Mouse (Mus musculus): Measurements from ENCODE around the gene Rnf135. TPM values are rescaled to one million over a fixed set of nuclear protein-coding genes. Genes with fewer than 3 reads are reported as not detected.
"Not testable (repeated sequence)": the region's sequence is repeated elsewhere in the genome, so short reads cannot be mapped to it uniquely, and the experiment has no call there.

Rnf135 gene
- polyA plus RNA-seq, 1 experiment from 2014 or later: 10.1 TPM

DNA sequence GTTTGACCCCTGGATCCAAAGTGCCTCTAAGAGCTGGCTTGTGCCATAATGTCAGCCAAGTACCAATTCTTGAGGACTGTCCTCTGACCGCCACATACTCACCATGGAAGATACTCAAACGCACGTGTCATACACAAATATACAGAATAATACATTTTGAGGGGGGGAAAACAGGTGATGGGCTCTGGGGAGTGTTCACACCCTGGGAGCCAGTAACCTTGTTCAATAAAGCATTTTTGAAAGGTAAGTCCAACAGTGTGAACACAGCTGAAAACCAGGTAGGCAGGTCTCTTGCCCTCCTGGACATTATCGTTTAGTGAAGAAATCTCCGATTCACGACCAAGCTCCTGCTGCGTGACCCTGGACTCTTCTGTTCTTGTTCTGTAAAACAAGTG lies 24.8 kb downstream of the Rnf135 start:
- Histone ChIP-seq H3K27me3 (ENCODE audit: control insufficient read depth, insufficient read depth, low read depth, low read length) (no peaks in the 10 kb centered on the region), H3K36me3 (ENCODE audit: control insufficient read depth, insufficient read depth, low read length) (no peaks in the 10 kb centered on the region), H3K27ac (ENCODE audit: low read length) (no peak overlapping the region), H3K9me3 (ENCODE audit: control insufficient read depth, low read length) (no peaks in the 10 kb centered on the region), H3K9ac (ENCODE audit: low read length) (no peak overlapping the region), H3K4me2 (ENCODE audit: low read depth, low read length) (no peak overlapping the region), H3K4me1 (replicated peaks; ENCODE audit: control insufficient read depth, insufficient read depth, low read length) (peaks cover 7% of the 10 kb centered on the region), H3K4me3 (ENCODE audit: low read length) (no peak overlapping the region)
- WGBS: 31% methylated on average over 7 of the region's 7 CpGs
- 0 out of 2 replicates have a peak, but pooled peaks have one; percentile 1 for ATAC-seq (ENCODE audit: low read depth)

DNA sequence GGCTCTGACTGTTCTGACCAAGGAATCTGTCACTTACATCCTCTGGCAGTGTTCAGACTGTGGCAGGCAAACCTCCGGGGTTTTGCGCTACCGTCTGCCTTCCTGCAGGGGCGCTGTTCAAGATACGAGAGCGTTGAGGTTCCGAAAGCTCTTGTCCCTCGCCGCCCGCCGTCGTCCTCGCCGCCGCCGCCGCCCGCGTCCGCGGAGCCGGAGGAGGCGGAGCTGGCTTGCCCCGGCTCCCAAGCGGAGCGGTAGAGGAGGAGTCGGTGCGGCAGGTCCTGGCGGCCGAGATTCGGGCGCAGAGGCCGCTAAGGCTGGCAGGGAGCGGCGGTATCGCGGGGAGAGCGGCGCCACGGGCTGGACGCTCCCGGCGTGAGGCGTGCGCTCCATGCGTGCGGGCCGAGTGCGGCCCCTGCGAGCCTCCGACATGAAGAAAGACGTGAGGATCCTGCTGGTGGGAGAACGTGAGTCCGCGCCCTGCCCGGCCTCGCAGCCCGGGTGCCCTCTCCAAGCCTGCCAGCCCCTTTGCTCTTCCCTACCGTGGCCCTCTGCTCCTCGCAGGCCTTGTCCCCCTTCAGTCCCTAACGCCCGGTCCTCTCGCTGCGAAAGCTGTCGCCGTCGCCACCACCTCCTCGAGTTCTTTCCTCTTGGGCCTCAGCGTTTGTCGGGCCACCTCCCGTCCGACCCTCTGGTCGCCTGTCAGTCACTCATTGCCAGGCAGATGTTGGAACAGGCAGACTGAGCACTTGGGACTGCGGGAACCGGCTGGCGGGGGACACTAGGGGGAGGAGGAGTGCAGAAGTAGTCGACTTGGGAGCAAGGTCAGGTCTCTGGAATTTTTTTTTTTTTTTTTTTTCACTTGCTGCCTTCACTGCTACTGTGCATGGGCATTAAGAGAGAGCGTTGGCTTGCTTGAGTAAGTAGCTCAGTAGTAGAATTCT lies 25.5 kb downstream of the Rnf135 start, which contains the start of gene Rhot1:
TSS of gene Rhot1 (plus strand) at position 160 of the 941 bp plus-strand sequence.
- Histone ChIP-seq H3K4me2 (ENCODE audit: low read depth, low read length) (peak within 1 kb of the TSS; percentile 58), H3K9me3 (ENCODE audit: control insufficient read depth, low read length) (no peaks in the 10 kb centered on the region), H3K4me3 (ENCODE audit: low read length) (peak within 1 kb of the TSS; percentile 85), H3K27me3 (ENCODE audit: control insufficient read depth, insufficient read depth, low read depth, low read length) (no peaks in the 10 kb centered on the region), H3K4me1 (replicated peaks; ENCODE audit: control insufficient read depth, insufficient read depth, low read length) (peaks cover 7% of the 10 kb centered on the region), H3K36me3 (ENCODE audit: control insufficient read depth, insufficient read depth, low read length) (peaks cover 3% of the 10 kb centered on the region; the same call in 1 of the 2 replicates), H3K9ac (ENCODE audit: low read length) (peak within 1 kb of the TSS; percentile 88), H3K27ac (ENCODE audit: low read length) (peak within 1 kb of the TSS; percentile 94)
- 0% methylated on average over 64 of the region's 78 CpGs for WGBS
- ATAC-seq (ENCODE audit: low read depth): peak; percentile 97

DNA sequence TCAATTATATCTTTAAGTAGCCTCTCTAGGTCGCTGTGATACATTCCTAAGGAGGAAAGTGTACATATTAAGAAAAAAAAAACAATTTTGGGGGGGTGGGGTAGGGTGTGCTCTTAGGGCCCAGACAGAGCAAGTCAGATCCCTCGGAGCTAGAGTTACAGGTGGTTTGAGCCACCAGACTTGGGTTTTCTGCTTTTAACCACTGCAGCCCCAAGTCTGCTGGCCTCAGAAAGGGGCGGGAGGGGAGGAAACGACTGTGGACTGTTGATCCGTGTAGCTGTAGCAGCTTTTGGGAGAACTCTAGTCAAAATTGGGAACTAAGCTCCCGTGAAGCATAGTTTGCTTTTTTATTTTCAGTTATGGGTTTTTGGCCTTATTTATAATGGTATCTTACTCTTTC lies 26.7 kb downstream of the Rnf135 start:
- H3K27ac ChIP-seq (ENCODE audit: low read length): no peak overlapping the region
- peaks cover 7% of the 10 kb centered on the region for H3K4me1 ChIP-seq (replicated peaks; ENCODE audit: control insufficient read depth, insufficient read depth, low read length)
- peak overlapping the region; percentile 58 for H3K4me2 ChIP-seq (ENCODE audit: low read depth, low read length)
- H3K36me3 ChIP-seq (ENCODE audit: control insufficient read depth, insufficient read depth, low read length): peaks cover 5% of the 10 kb centered on the region; the same call in 1 of the 2 replicates
- peak overlapping the region; percentile 85 for H3K4me3 ChIP-seq (ENCODE audit: low read length)
- H3K9ac ChIP-seq (ENCODE audit: low read length): peak overlapping the region; percentile 54; the same call in 1 of the 2 replicates
- no peaks in the 10 kb centered on the region for H3K9me3 ChIP-seq (ENCODE audit: control insufficient read depth, low read length)
- ATAC-seq (ENCODE audit: low read depth): no peak
- no peaks in the 10 kb centered on the region for H3K27me3 ChIP-seq (ENCODE audit: control insufficient read depth, insufficient read depth, low read depth, low read length)
- WGBS: 32% methylated on average over 6 of the region's 6 CpGs

DNA sequence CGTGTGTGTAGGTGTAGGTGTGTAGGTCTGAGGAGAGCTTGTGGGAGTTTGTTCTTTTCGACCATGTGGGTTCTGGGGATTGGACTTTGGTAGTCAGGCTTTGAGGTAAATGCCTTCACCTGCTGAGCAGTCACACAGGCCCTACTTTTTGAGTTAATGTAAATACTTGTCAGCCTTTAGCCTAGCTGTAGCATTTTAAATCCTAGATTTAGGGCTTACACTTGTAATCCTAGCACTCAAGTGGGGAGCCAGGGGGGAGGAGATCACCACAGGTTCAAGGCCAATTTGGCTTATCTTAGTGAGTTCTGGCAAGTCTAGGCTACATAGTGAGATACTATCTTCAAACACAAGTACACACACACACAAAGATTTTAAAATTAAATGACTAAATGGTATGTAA lies 28.6 kb downstream of the Rnf135 start:
- Histone ChIP-seq H3K4me3 (ENCODE audit: low read length) (no peak overlapping the region), H3K27ac (ENCODE audit: low read length) (no peak overlapping the region), H3K36me3 (ENCODE audit: control insufficient read depth, insufficient read depth, low read length) (peaks cover 5% of the 10 kb centered on the region; the same call in 1 of the 2 replicates), H3K4me1 (replicated peaks; ENCODE audit: control insufficient read depth, insufficient read depth, low read length) (peaks cover 7% of the 10 kb centered on the region), H3K27me3 (ENCODE audit: control insufficient read depth, insufficient read depth, low read depth, low read length) (no peaks in the 10 kb centered on the region), H3K4me2 (ENCODE audit: low read depth, low read length) (no peak overlapping the region), H3K9ac (ENCODE audit: low read length) (no peak overlapping the region), H3K9me3 (ENCODE audit: control insufficient read depth, low read length) (no peaks in the 10 kb centered on the region)
- WGBS: 88% methylated on average over 2 of the region's 2 CpGs
- ATAC-seq (ENCODE audit: low read depth): no peak

DNA sequence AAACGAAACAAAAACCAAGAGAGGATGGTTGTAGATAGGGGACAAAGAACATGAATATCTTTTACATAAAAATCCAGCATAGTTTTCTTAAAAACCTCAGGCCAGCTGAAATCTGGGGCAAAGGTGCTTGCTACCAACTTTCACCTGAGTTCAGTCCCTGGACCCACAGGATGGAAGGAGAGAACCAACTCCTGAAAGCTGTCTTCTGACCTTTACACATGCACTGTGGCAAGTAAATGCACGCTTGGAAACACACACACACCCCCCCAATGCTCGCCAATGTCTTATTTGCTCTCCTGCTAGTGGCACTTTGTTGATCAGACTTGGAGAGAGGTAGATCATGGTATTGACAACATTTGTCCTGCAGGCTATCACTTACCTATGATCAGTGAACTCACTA lies 31.6 kb downstream of the Rnf135 start:
- Histone ChIP-seq H3K36me3 (ENCODE audit: control insufficient read depth, insufficient read depth, low read length) (peaks cover 5% of the 10 kb centered on the region; the same call in 1 of the 2 replicates), H3K9ac (ENCODE audit: low read length) (no peak overlapping the region), H3K27me3 (ENCODE audit: control insufficient read depth, insufficient read depth, low read depth, low read length) (no peaks in the 10 kb centered on the region), H3K4me3 (ENCODE audit: low read length) (no peak overlapping the region), H3K4me1 (replicated peaks; ENCODE audit: control insufficient read depth, insufficient read depth, low read length) (peaks cover 2% of the 10 kb centered on the region), H3K27ac (ENCODE audit: low read length) (no peak overlapping the region), H3K9me3 (ENCODE audit: control insufficient read depth, low read length) (no peaks in the 10 kb centered on the region), H3K4me2 (ENCODE audit: low read depth, low read length) (no peak overlapping the region)
- 78% methylated on average over 3 of the region's 3 CpGs for WGBS
- no peak for ATAC-seq (ENCODE audit: low read depth)

DNA sequence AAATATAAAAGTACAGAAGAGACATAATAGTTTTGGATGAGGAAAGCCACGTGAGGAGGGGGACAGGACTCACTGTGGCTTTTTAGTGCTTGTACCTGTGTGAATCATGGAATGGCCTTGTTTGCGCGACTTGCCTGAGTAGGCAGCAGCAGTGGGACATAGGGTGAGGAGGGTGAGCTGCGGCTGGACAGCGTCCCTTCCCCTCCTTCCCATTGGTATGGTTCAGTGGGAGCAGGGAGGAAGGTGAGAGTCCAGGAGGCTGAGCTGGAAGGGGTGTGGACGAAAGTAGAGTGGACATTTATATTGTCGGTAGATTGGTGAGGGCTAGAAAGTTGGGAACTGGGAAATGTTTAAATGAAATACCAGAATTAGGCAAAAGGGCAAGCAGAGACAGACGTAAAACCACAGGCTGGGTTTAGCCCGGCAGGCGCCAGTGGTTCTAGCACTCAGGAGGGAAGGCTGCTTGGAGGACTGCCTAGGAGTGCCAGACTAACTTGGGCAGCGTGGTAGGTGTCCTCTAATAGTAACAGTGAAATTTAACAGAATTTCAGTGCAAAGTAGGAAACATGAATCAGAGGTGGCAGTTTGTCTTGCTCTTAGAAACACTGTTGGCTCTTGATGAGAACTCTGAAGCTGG lies 35.1 kb downstream of the Rnf135 start:
- H3K27ac ChIP-seq (ENCODE audit: low read length): no peak overlapping the region
- 85% methylated on average over 11 of the region's 11 CpGs for WGBS

DNA sequence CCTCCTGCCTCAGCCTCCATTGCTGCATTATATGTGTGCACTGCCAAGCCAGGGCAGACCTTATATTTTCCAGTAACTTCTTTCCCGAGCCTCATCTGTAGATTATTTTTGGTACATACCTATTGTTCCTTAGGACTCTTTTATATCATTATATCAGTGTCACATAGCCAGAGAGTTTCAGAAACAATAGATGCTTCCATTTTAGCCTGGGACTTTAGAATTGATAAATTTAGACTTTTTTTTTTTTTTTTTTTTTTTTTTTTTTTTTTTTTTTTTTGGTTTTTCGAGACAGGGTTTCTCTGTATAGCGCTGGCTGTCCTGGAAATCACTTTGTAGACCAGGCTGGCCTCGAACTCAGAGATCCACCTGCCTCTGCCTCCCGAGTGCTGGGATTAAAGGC lies 46.4 kb downstream of the Rnf135 start:
- not testable (repeated sequence) for H3K36me3 ChIP-seq (ENCODE audit: control insufficient read depth, insufficient read depth, low read length); H3K4me3 ChIP-seq (ENCODE audit: low read length); H3K27me3 ChIP-seq (ENCODE audit: control insufficient read depth, insufficient read depth, low read depth, low read length); H3K4me2 ChIP-seq (ENCODE audit: low read depth, low read length); H3K9ac ChIP-seq (ENCODE audit: low read length); H3K27ac ChIP-seq (ENCODE audit: low read length); H3K4me1 ChIP-seq (replicated peaks; ENCODE audit: control insufficient read depth, insufficient read depth, low read length); ATAC-seq (ENCODE audit: low read depth); H3K9me3 ChIP-seq (ENCODE audit: control insufficient read depth, low read length)
- 93% methylated on average over 5 of the region's 5 CpGs for WGBS

More for the DNA sequence above, 35.1 kb downstream of the Rnf135 start:
- no peaks in the 10 kb centered on the region for H3K4me1 ChIP-seq (replicated peaks; ENCODE audit: control insufficient read depth, insufficient read depth, low read length)
- peaks cover 9% of the 10 kb centered on the region; the same call in 1 of the 2 replicates for H3K36me3 ChIP-seq (ENCODE audit: control insufficient read depth, insufficient read depth, low read length)
- no peaks in the 10 kb centered on the region for H3K27me3 ChIP-seq (ENCODE audit: control insufficient read depth, insufficient read depth, low read depth, low read length)
- no peak overlapping the region for H3K9ac ChIP-seq (ENCODE audit: low read length)
- no peaks in the 10 kb centered on the region for H3K9me3 ChIP-seq (ENCODE audit: control insufficient read depth, low read length)
- no peak overlapping the region for H3K4me3 ChIP-seq (ENCODE audit: low read length)
- H3K4me2 ChIP-seq (ENCODE audit: low read depth, low read length): no peak overlapping the region
- ATAC-seq (ENCODE audit: low read depth): no peak

DNA sequence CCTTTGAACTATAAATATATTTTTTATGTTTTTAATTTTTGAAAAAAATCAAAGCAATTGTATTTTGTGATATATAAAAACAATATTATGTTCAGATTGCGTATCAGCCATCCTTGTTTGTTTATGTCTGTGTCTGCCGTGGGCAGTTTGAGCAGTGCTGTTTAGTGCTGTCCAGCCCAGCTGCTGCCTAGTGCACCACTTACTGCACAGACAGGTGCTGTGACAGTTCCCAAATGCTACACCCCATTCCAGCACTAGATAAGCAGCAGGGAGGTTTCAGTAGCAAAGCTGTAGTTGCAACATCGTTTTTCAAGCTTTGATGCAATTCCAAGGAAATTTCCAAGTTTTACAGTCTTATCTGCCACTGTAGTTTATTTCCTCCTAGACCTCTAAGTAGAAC lies 53.6 kb downstream of the Rnf135 start:
- 58% methylated on average over 3 of the region's 3 CpGs for WGBS
- no peaks in the 10 kb centered on the region for H3K4me1 ChIP-seq (replicated peaks; ENCODE audit: control insufficient read depth, insufficient read depth, low read length)
- peaks cover 4% of the 10 kb centered on the region; the same call in 1 of the 2 replicates for H3K36me3 ChIP-seq (ENCODE audit: control insufficient read depth, insufficient read depth, low read length)

DNA sequence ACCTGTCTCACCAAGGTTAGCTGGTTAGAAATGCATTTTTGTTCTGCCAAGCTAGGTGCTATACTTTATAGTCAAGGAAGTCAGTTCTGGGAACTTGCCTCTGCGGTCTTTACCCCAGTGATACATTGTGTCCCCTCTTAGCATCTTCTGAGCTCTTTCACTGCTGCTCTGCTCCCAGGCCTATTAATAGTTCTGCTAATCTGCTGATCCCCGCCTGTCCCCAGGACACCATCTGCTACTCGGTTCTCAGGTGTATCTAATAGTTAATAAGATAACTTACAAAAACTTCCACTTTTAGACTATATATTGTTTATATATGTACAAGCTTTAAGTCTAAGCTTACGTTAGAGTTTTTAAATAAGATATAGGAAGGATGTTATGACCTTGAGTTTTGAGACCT lies 54.7 kb downstream of the Rnf135 start:
- Histone ChIP-seq H3K4me3 (ENCODE audit: low read length) (no peak overlapping the region), H3K36me3 (ENCODE audit: control insufficient read depth, insufficient read depth, low read length) (peaks cover 8% of the 10 kb centered on the region), H3K9ac (ENCODE audit: low read length) (no peak overlapping the region), H3K4me2 (ENCODE audit: low read depth, low read length) (no peak overlapping the region), H3K27ac (ENCODE audit: low read length) (no peak overlapping the region), H3K4me1 (replicated peaks; ENCODE audit: control insufficient read depth, insufficient read depth, low read length) (no peaks in the 10 kb centered on the region), H3K9me3 (ENCODE audit: control insufficient read depth, low read length) (no peaks in the 10 kb centered on the region), H3K27me3 (ENCODE audit: control insufficient read depth, insufficient read depth, low read depth, low read length) (no peaks in the 10 kb centered on the region)
- ATAC-seq (ENCODE audit: low read depth): no peak
- 80% methylated on average over 4 of the region's 4 CpGs for WGBS

More for the DNA sequence above, 53.6 kb downstream of the Rnf135 start:
- Histone ChIP-seq H3K27me3 (ENCODE audit: control insufficient read depth, insufficient read depth, low read depth, low read length) (no peaks in the 10 kb centered on the region), H3K9ac (ENCODE audit: low read length) (no peak overlapping the region), H3K4me3 (ENCODE audit: low read length) (no peak overlapping the region), H3K9me3 (ENCODE audit: control insufficient read depth, low read length) (no peaks in the 10 kb centered on the region), H3K4me2 (ENCODE audit: low read depth, low read length) (no peak overlapping the region), H3K27ac (ENCODE audit: low read length) (no peak overlapping the region)
- ATAC-seq (ENCODE audit: low read depth): no peak
